ENCODE assay signal across 26 mouse cellular contexts in genomic region chr3:18725507-18725906, GRCm38 (mm10).
DNase-seq lines count a peak whose midpoint lies in the region; ATAC-seq and TF ChIP-seq lines count a peak whose summit lies in the region.
"Had no signal": no experiment of that assay in that cellular context is flagged by ENCODE, and none has a peak within 500 bp of the region (broad histone marks: within the 10 kb centered on the region; RNA-seq: fewer than 3 reads in every experiment).

No protein-coding gene starts in this region.

- H3K4me1 ChIP-seq in forebrain, embryonic 13.5 days = no peaks in the 10 kb centered on the region
- H3K4me1 ChIP-seq in forebrain, embryonic 10.5 days = no peaks in the 10 kb centered on the region
- no peaks in the 10 kb centered on the region for H3K4me1 ChIP-seq in forebrain, embryonic 15.5 days
- H3K4me1 ChIP-seq in forebrain, embryonic 12.5 days = no peaks in the 10 kb centered on the region
- no peaks in the 10 kb centered on the region for H3K4me1 ChIP-seq in forebrain, postnatal 0 days (ENCODE audit: insufficient read depth)
- H3K4me1 ChIP-seq: embryonic facial prominence, embryonic 13.5 days; embryonic facial prominence, embryonic 15.5 days had no signal

- DNase-seq in forebrain, embryonic 10.5 days (ENCODE audit: extremely low spot score, low spot score) = no peak
- peak; percentile 61 for DNase-seq in brain, embryonic 14.5 days (ENCODE audit: low read depth)
- DNase-seq in forebrain, postnatal 0 days = no peak
- DNase-seq in left cerebral cortex, postnatal 10 days (ENCODE audit: extremely low spot score in 1 of 2, low spot score in 2 of 2) = no peak
- DNase-seq: adrenal gland, adult 8-10 months; adrenal gland, postnatal 14 days; adrenal gland, postnatal 36 days; B cell, adult 2 months; cerebellum, adult 11 months; cerebellum, adult 18-20 months; cerebellum, adult 8-10 months; cerebellum, adult 9-11 months; cerebellum, postnatal 14 days; cerebellum, postnatal 36 days; embryo, embryonic 11 days had no signal

- peak; percentile 13; the same call in 1 of the 2 replicates for ATAC-seq in forebrain, embryonic 13.5 days
- ATAC-seq in forebrain, embryonic 15.5 days (replicated peaks) = 0 out of 2 replicates have a peak, but pooled peaks have one; percentile 38
- ATAC-seq in forebrain, embryonic 12.5 days (ENCODE audit: low FRiP score) = no peak
- peak; percentile 32; the same call in 1 of the 2 replicates for ATAC-seq in forebrain, postnatal 0 days
- ATAC-seq: activated CD4-positive, CD25-positive, alpha-beta regulatory T cell, adult 4 months; CD4-positive, CD25-positive, alpha-beta regulatory T cell, adult 4 months; Patski had no signal

- intact Hi-C loops in left cerebral cortex, postnatal 10 days (cut with DNase I) = no loop called here

- no peak overlapping the region for H3K9ac ChIP-seq in forebrain, embryonic 13.5 days
- H3K9ac ChIP-seq in forebrain, embryonic 15.5 days (replicated peaks) = no peak overlapping the region
- H3K9ac ChIP-seq in forebrain, embryonic 12.5 days = no peak overlapping the region
- H3K9ac ChIP-seq in forebrain, postnatal 0 days = no peak overlapping the region
- H3K9ac ChIP-seq: embryonic facial prominence, embryonic 13.5 days; embryonic facial prominence, embryonic 15.5 days had no signal

- no peaks in the 10 kb centered on the region for H3K9me3 ChIP-seq in forebrain, embryonic 13.5 days (replicated peaks)
- no peaks in the 10 kb centered on the region for H3K9me3 ChIP-seq in forebrain, embryonic 10.5 days
- no peaks in the 10 kb centered on the region for H3K9me3 ChIP-seq in forebrain, embryonic 15.5 days
- H3K9me3 ChIP-seq in forebrain, embryonic 12.5 days = no peaks in the 10 kb centered on the region
- H3K9me3 ChIP-seq in forebrain, postnatal 0 days (ENCODE audit: low read length) = no peaks in the 10 kb centered on the region
- H3K9me3 ChIP-seq: embryonic facial prominence, embryonic 13.5 days; embryonic facial prominence, embryonic 15.5 days; G1E had no signal

- no peak overlapping the region for H3K27ac ChIP-seq in forebrain, embryonic 13.5 days
- H3K27ac ChIP-seq in forebrain, embryonic 10.5 days = no peak overlapping the region
- no peak overlapping the region for H3K27ac ChIP-seq in forebrain, embryonic 15.5 days (replicated peaks)
- H3K27ac ChIP-seq in forebrain, embryonic 12.5 days = no peak overlapping the region
- H3K27ac ChIP-seq in forebrain, postnatal 0 days (ENCODE audit: low read depth, low read length) = no peak overlapping the region
- H3K27ac ChIP-seq: embryonic facial prominence, embryonic 13.5 days; embryonic facial prominence, embryonic 15.5 days had no signal

- no peak for TF ChIP-seq CTCF in brain, embryonic 14.5 days (IDR thresholded peaks at IDR 0.05; ENCODE audit: borderline replicate concordance, extremely low read depth, insufficient read depth, insufficient read length)
- no peak for TF ChIP-seq CTCF in forebrain, postnatal 0 days (IDR thresholded peaks at IDR 0.05; ENCODE audit: low read depth)

- H3K4me2 ChIP-seq in forebrain, embryonic 13.5 days = no peak overlapping the region
- no peak overlapping the region for H3K4me2 ChIP-seq in forebrain, embryonic 15.5 days (replicated peaks)
- H3K4me2 ChIP-seq in forebrain, embryonic 12.5 days = no peak overlapping the region
- no peak overlapping the region for H3K4me2 ChIP-seq in forebrain, postnatal 0 days (ENCODE audit: low read depth)
- H3K4me2 ChIP-seq: embryonic facial prominence, embryonic 13.5 days; embryonic facial prominence, embryonic 15.5 days had no signal

- H3K27me3 ChIP-seq in forebrain, embryonic 13.5 days = no peaks in the 10 kb centered on the region
- no peaks in the 10 kb centered on the region for H3K27me3 ChIP-seq in forebrain, embryonic 10.5 days (ENCODE audit: poor library complexity, severe bottlenecking)
- no peaks in the 10 kb centered on the region for H3K27me3 ChIP-seq in forebrain, embryonic 15.5 days
- H3K27me3 ChIP-seq in forebrain, embryonic 12.5 days = no peaks in the 10 kb centered on the region
- H3K27me3 ChIP-seq in forebrain, postnatal 0 days (ENCODE audit: insufficient read depth, low read length) = no peaks in the 10 kb centered on the region
- H3K27me3 ChIP-seq: CH12.LX; embryonic facial prominence, embryonic 13.5 days; embryonic facial prominence, embryonic 15.5 days had no signal

- no peak for TF ChIP-seq POLR2A in brain, embryonic 14.5 days (IDR thresholded peaks at IDR 0.05; ENCODE audit: borderline replicate concordance, extremely low read depth, insufficient read depth, insufficient read length, poor library complexity, severe bottlenecking)

- H3K36me3 ChIP-seq in forebrain, embryonic 13.5 days (ENCODE audit: poor library complexity, severe bottlenecking) = no peaks in the 10 kb centered on the region
- H3K36me3 ChIP-seq in forebrain, embryonic 10.5 days (replicated peaks) = no peaks in the 10 kb centered on the region
- no peaks in the 10 kb centered on the region for H3K36me3 ChIP-seq in forebrain, embryonic 15.5 days
- no peaks in the 10 kb centered on the region for H3K36me3 ChIP-seq in forebrain, embryonic 12.5 days (replicated peaks)
- H3K36me3 ChIP-seq in forebrain, postnatal 0 days (ENCODE audit: insufficient read depth) = no peaks in the 10 kb centered on the region
- H3K36me3 ChIP-seq: embryonic facial prominence, embryonic 13.5 days; embryonic facial prominence, embryonic 15.5 days; G1E had no signal

- H3K4me3 ChIP-seq in forebrain, embryonic 13.5 days = no peak overlapping the region
- H3K4me3 ChIP-seq in forebrain, embryonic 10.5 days = no peak overlapping the region
- no peak overlapping the region for H3K4me3 ChIP-seq in forebrain, embryonic 15.5 days
- no peak overlapping the region for H3K4me3 ChIP-seq in forebrain, embryonic 12.5 days (replicated peaks)
- no peak overlapping the region for H3K4me3 ChIP-seq in forebrain, postnatal 0 days (ENCODE audit: low read depth, low read length)
- H3K4me3 ChIP-seq: embryonic facial prominence, embryonic 13.5 days; embryonic facial prominence, embryonic 15.5 days; erythroblast, embryonic 14.5 days had no signal

- WGBS in forebrain, embryonic 13.5 days = 100% methylated on average over 1 of the region's 1 CpGs
- WGBS in forebrain, embryonic 10.5 days = 100% methylated on average over 1 of the region's 1 CpGs
- WGBS in forebrain, embryonic 15.5 days = 90% methylated on average over 1 of the region's 1 CpGs
- 97% methylated on average over 1 of the region's 1 CpGs for WGBS in forebrain, embryonic 12.5 days
- WGBS in forebrain, postnatal 0 days = 72% methylated on average over 1 of the region's 1 CpGs
